Mouse (Mus musculus) urinary bladder, postnatal 10 days (tissue): Measurements from ENCODE around the gene Tspan11.

ENCODE experiments used
- DNase-seq: peaks from one replicate; pipeline ENCODE4 v3.0.0; 2022; ENCODE audit warnings: low spot score

The Tspan11 gene

DNA sequence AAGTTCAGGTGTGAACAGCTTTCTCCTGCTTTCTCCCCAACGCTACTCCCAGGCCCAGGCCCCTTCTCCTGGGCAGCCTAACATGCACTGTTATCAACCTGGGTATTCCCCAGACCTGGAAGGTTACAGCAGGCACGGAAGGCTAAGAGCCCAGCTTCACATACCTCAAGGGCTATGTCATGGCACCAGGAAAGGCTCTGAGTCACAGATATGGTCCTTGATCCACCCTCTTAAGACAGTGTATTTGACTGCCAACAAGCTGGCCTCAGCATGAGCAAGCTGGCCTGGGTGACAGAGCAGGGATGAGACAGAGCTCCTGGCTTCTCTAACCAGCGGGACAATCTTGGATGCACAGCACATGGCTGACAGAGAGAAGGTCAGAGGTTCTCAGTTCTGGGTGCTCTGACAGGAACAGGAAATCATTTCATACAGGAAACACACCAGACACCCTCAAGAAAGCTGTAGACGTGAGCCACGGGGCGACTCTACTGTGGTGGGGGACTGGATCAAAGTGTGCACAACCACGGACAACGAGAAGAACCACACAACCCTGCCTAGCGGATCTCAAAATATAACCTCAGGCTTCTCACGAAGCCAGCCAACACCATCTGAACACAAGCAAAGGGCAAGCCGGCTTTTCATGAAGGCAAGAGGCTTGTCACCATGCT, 104.3 kb downstream of the Tspan11 start:
- DNase-seq, result no peak

- DNase-seq, result no peak
These were observed 105.6 kb downstream of the Tspan11 start for GRCm38 (mm10) chr6:127992993-127993392.

DNA sequence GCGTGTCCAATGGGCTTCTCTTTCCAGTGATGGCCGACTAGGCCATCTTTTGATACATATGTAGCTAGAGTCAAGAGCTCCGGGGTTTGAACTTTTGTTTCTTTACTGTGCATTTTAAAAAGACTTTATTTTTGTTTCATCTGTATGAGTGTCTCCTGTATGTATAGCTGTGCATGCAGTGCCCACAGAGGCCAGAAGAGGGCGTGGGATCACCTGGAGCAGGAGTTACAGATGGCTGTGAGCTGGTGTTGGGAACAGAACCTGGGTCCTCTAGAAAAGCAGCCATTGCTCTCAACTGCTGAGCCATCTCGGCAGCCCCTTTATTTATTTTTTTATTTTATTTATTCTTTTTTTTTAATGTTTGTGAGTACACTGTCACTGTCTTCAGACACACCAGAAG, 109.5 kb downstream of the Tspan11 start:
- no peak for DNase-seq

GRCm38 (mm10) chr6:127999118-127999517, 111.7 kb downstream of the Tspan11 start:
- no peak for DNase-seq

DNA sequence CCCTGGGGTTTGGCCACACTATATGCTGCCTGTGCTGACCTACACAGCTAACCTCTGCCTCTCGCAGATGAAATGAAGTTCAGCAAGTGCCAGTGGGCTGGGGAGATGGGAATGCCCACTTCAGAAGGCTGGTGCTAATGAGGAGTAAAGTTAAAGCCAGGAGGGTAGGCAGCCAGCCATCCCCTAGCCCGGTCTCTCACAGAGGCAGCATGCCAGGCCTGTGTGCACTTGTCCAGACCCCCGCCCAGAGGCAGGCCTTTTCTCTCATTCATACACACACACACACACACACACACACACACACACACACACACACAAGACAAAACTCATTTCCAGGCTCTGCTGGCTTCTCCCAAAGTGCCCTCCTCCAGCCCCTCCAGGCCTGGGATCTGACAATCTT, 113.4 kb downstream of the Tspan11 start:
- no peak for DNase-seq

- no peak for DNase-seq
These were observed 114.2 kb downstream of the Tspan11 start for GRCm38 (mm10) chr6:128001587-128001986.

DNA sequence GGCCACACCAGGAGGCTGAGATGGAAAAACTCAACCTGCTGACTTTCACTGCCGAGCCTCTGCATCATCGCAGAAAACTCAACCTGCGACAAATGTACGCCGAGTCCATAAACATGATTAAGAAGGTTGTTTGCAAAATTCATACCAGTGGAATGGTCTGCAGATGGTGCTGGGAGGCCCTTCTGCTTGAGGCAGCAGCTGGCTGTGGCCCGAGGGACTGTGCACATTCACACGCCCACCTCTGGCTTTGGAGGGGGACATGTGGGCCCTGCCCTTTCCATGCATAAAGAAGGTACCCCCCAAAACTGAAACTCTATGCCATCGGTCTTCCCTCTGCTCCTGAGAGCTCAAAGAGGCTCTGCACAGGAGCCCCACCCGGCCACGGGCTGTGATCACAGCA, 114.7 kb downstream of the Tspan11 start:
- DNase-seq, result no peak

- no peak for DNase-seq
These were observed 115.3 kb downstream of the Tspan11 start for GRCm38 (mm10) chr6:128002667-128003066.

GRCm38 (mm10) chr6:128003542-128003941, 116.2 kb downstream of the Tspan11 start:
- DNase-seq, result no peak
